In the genomic region with DNA sequence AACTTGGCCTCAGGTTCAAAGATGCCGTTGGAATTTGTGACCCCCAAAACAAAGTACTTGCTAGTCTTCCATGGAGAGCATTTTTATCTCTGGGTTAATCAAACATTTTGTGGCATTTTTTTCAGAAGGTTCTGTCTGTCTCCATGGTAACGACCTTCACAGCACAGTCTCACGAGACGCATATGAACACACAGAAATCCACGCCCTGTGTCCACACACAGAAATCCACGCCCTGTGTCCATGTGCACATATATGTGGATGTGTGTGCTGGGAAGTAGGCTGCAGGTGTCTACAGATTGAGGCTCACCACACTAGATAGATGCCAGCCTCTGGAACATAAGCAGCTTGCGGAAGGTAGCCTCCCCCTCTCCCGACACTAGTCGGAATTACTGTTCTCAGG, we compare ENCODE assay signal across 26 mouse cellular contexts.
DNase-seq lines count a peak whose midpoint lies in the region; ATAC-seq lines count a peak whose summit lies in the region.
"Had no signal": no experiment of that assay in that cellular context is flagged by ENCODE, and none has a peak within 500 bp of the region (broad histone marks: within the 10 kb centered on the region; RNA-seq: fewer than 3 reads in every experiment).

No protein-coding gene starts in this region.

- no peaks in the 10 kb centered on the region for H3K9me3 ChIP-seq in embryonic facial prominence, embryonic 11.5 days (replicated peaks; ENCODE audit: control insufficient read depth, low read length)
- no peaks in the 10 kb centered on the region for H3K9me3 ChIP-seq in embryonic facial prominence, embryonic 10.5 days
- no peaks in the 10 kb centered on the region for H3K9me3 ChIP-seq in hindbrain, embryonic 11.5 days (ENCODE audit: control insufficient read depth, low read length)
- H3K9me3 ChIP-seq in hindbrain, embryonic 10.5 days, result no peaks in the 10 kb centered on the region
- H3K9me3 ChIP-seq in midbrain, embryonic 14.5 days (ENCODE audit: control insufficient read depth, low read length), result no peaks in the 10 kb centered on the region
- no peaks in the 10 kb centered on the region for H3K9me3 ChIP-seq in midbrain, embryonic 11.5 days (ENCODE audit: control insufficient read depth, low read length)
- H3K9me3 ChIP-seq: embryonic facial prominence, embryonic 15.5 days; forebrain, embryonic 13.5 days; heart, embryonic 12.5 days; limb, embryonic 12.5 days; liver, embryonic 15.5 days had no signal

- no peak overlapping the region for H3K4me3 ChIP-seq in embryonic facial prominence, embryonic 11.5 days (ENCODE audit: low read depth, low read length)
- H3K4me3 ChIP-seq in embryonic facial prominence, embryonic 10.5 days, result no peak overlapping the region
- H3K4me3 ChIP-seq in hindbrain, embryonic 11.5 days (ENCODE audit: low read depth, low read length), result no peak overlapping the region
- no peak overlapping the region for H3K4me3 ChIP-seq in hindbrain, embryonic 10.5 days
- no peak overlapping the region for H3K4me3 ChIP-seq in midbrain, embryonic 14.5 days (replicated peaks; ENCODE audit: low read depth, low read length)
- no peak overlapping the region for H3K4me3 ChIP-seq in midbrain, embryonic 11.5 days (ENCODE audit: low read depth, low read length)
- H3K4me3 ChIP-seq: embryonic facial prominence, embryonic 15.5 days; forebrain, embryonic 13.5 days; heart, embryonic 12.5 days; left cerebral cortex, adult 2 months; limb, embryonic 12.5 days; liver, embryonic 15.5 days had no signal

- no peak overlapping the region for H3K4me2 ChIP-seq in embryonic facial prominence, embryonic 11.5 days (ENCODE audit: low read depth, low read length)
- no peak overlapping the region for H3K4me2 ChIP-seq in hindbrain, embryonic 11.5 days (replicated peaks; ENCODE audit: low read depth, low read length)
- H3K4me2 ChIP-seq in midbrain, embryonic 14.5 days (ENCODE audit: low read length), result no peak overlapping the region
- H3K4me2 ChIP-seq in midbrain, embryonic 11.5 days, result no peak overlapping the region
- H3K4me2 ChIP-seq: embryonic facial prominence, embryonic 15.5 days; forebrain, embryonic 13.5 days; heart, embryonic 12.5 days; limb, embryonic 12.5 days; liver, embryonic 15.5 days had no signal

- no peak for ATAC-seq in embryonic facial prominence, embryonic 11.5 days (replicated peaks; ENCODE audit: insufficient number of reproducible peaks, low FRiP score, low TSS enrichment, low read depth)
- ATAC-seq in hindbrain, embryonic 11.5 days (ENCODE audit: low FRiP score), result no peak
- no peak for ATAC-seq in midbrain, embryonic 14.5 days (ENCODE audit: low FRiP score, low TSS enrichment)
- ATAC-seq in midbrain, embryonic 11.5 days (ENCODE audit: low FRiP score), result no peak
- ATAC-seq: forebrain, embryonic 13.5 days; hindbrain, embryonic 16.5 days; intestine, embryonic 16.5 days had no signal

- DNase-seq in embryonic facial prominence, embryonic 11.5 days (ENCODE audit: low spot score), result peak; percentile 5
- DNase-seq in embryonic facial prominence, embryonic 10.5 days (ENCODE audit: low spot score), result no peak
- peak; percentile 11 for DNase-seq in hindbrain, embryonic 11.5 days (ENCODE audit: low spot score)
- no peak for DNase-seq in hindbrain, embryonic 10.5 days (ENCODE audit: low spot score)
- DNase-seq in midbrain, embryonic 14.5 days, result peak; percentile 50
- no peak for DNase-seq in midbrain, embryonic 11.5 days (ENCODE audit: low spot score, missing footprints)
- peak; percentile 30 for DNase-seq in induced T-regulatory cell, adult 2 months (ENCODE audit: low read depth)
- DNase-seq in kidney, adult 18-20 months, result no peak
- DNase-seq: adrenal gland, postnatal 10 days; cerebellum, adult 18-20 months; cerebellum, postnatal 10 days; gastrocnemius, postnatal 14 days; heart, postnatal 4 days; kidney, adult 9 months; kidney, postnatal 10 days; thymus, postnatal 4 days had no signal

- no peak overlapping the region for H3K27ac ChIP-seq in embryonic facial prominence, embryonic 11.5 days (replicated peaks; ENCODE audit: low read depth, low read length)
- no peak overlapping the region for H3K27ac ChIP-seq in embryonic facial prominence, embryonic 10.5 days (replicated peaks)
- H3K27ac ChIP-seq in hindbrain, embryonic 11.5 days (ENCODE audit: low read depth, low read length), result no peak overlapping the region
- no peak overlapping the region for H3K27ac ChIP-seq in hindbrain, embryonic 10.5 days
- H3K27ac ChIP-seq in midbrain, embryonic 14.5 days (replicated peaks; ENCODE audit: low read depth, low read length), result no peak overlapping the region
- no peak overlapping the region for H3K27ac ChIP-seq in midbrain, embryonic 11.5 days (ENCODE audit: low read depth, low read length)
- H3K27ac ChIP-seq: embryonic facial prominence, embryonic 15.5 days; forebrain, embryonic 13.5 days; left cerebral cortex, adult 2 months; limb, embryonic 12.5 days; liver, embryonic 15.5 days; macrophage had no signal

- H3K4me1 ChIP-seq in embryonic facial prominence, embryonic 11.5 days (ENCODE audit: control insufficient read depth, insufficient read depth, low read length), result no peaks in the 10 kb centered on the region
- peaks cover 1% of the 10 kb centered on the region; the same call in 1 of the 2 replicates for H3K4me1 ChIP-seq in embryonic facial prominence, embryonic 10.5 days
- no peaks in the 10 kb centered on the region for H3K4me1 ChIP-seq in hindbrain, embryonic 11.5 days (replicated peaks; ENCODE audit: control insufficient read depth, insufficient read depth, low read length)
- peaks cover 1% of the 10 kb centered on the region; the same call in 1 of the 2 replicates for H3K4me1 ChIP-seq in hindbrain, embryonic 10.5 days (replicated peaks)
- H3K4me1 ChIP-seq in midbrain, embryonic 14.5 days (ENCODE audit: control insufficient read depth, insufficient read depth, low read length), result no peaks in the 10 kb centered on the region
- no peaks in the 10 kb centered on the region for H3K4me1 ChIP-seq in midbrain, embryonic 11.5 days (ENCODE audit: control insufficient read depth, insufficient read depth, low read length)
- H3K4me1 ChIP-seq: forebrain, embryonic 13.5 days; liver, embryonic 15.5 days had no signal

- whole genome bisulfite sequencing in embryonic facial prominence, embryonic 11.5 days, result 85% methylated on average over 9 of the region's 9 CpGs
- 86% methylated on average over 9 of the region's 9 CpGs for WGBS in embryonic facial prominence, embryonic 10.5 days
- WGBS in hindbrain, embryonic 11.5 days, result 81% methylated on average over 9 of the region's 9 CpGs
- 86% methylated on average over 9 of the region's 9 CpGs for WGBS in hindbrain, embryonic 10.5 days
- 70% methylated on average over 9 of the region's 9 CpGs for WGBS in midbrain, embryonic 14.5 days
- WGBS in midbrain, embryonic 11.5 days, result 87% methylated on average over 9 of the region's 9 CpGs

- no peak overlapping the region for H3K9ac ChIP-seq in embryonic facial prominence, embryonic 11.5 days (replicated peaks; ENCODE audit: low read length)
- no peak overlapping the region for H3K9ac ChIP-seq in hindbrain, embryonic 11.5 days (ENCODE audit: low read depth, low read length)
- no peak overlapping the region for H3K9ac ChIP-seq in midbrain, embryonic 14.5 days (replicated peaks; ENCODE audit: low read length)
- no peak overlapping the region for H3K9ac ChIP-seq in midbrain, embryonic 11.5 days (ENCODE audit: low read length)
- H3K9ac ChIP-seq: embryonic facial prominence, embryonic 15.5 days; forebrain, embryonic 13.5 days; heart, embryonic 12.5 days; limb, embryonic 12.5 days; liver, embryonic 15.5 days had no signal

- H3K27me3 ChIP-seq in embryonic facial prominence, embryonic 11.5 days (ENCODE audit: control insufficient read depth, insufficient read depth, low read length), result no peaks in the 10 kb centered on the region
- H3K27me3 ChIP-seq in embryonic facial prominence, embryonic 10.5 days (replicated peaks; ENCODE audit: low read depth, poor library complexity, severe bottlenecking), result no peaks in the 10 kb centered on the region
- no peaks in the 10 kb centered on the region for H3K27me3 ChIP-seq in hindbrain, embryonic 11.5 days (ENCODE audit: control insufficient read depth, insufficient read depth, low read length)
- H3K27me3 ChIP-seq in hindbrain, embryonic 10.5 days (ENCODE audit: insufficient read depth, poor library complexity, severe bottlenecking), result no peaks in the 10 kb centered on the region
- no peaks in the 10 kb centered on the region for H3K27me3 ChIP-seq in midbrain, embryonic 14.5 days (ENCODE audit: control insufficient read depth, insufficient read depth, low read length)
- no peaks in the 10 kb centered on the region for H3K27me3 ChIP-seq in midbrain, embryonic 11.5 days (ENCODE audit: control insufficient read depth, insufficient read depth, low read length)
- H3K27me3 ChIP-seq: CH12.LX; embryonic facial prominence, embryonic 15.5 days; forebrain, embryonic 13.5 days; limb, embryonic 12.5 days; liver, embryonic 15.5 days had no signal

- H3K36me3 ChIP-seq in embryonic facial prominence, embryonic 11.5 days (replicated peaks; ENCODE audit: control insufficient read depth, insufficient read depth, low read depth, low read length), result no peaks in the 10 kb centered on the region
- H3K36me3 ChIP-seq in embryonic facial prominence, embryonic 10.5 days (replicated peaks), result no peaks in the 10 kb centered on the region
- no peaks in the 10 kb centered on the region for H3K36me3 ChIP-seq in hindbrain, embryonic 11.5 days (ENCODE audit: control insufficient read depth, insufficient read depth, low read length)
- no peaks in the 10 kb centered on the region for H3K36me3 ChIP-seq in hindbrain, embryonic 10.5 days
- no peaks in the 10 kb centered on the region for H3K36me3 ChIP-seq in midbrain, embryonic 14.5 days (ENCODE audit: control insufficient read depth, insufficient read depth, low read length)
- H3K36me3 ChIP-seq in midbrain, embryonic 11.5 days (ENCODE audit: control insufficient read depth, insufficient read depth, low read length), result no peaks in the 10 kb centered on the region
- H3K36me3 ChIP-seq: embryonic facial prominence, embryonic 15.5 days; heart, embryonic 12.5 days; limb, embryonic 12.5 days had no signal

Comparison
In these comparisons a context has a peak if more than half of its experiments do, and no peak if none do; other contexts are left out.
1. DNase-seq: peak in embryonic facial prominence, embryonic 11.5 days (single experiment), hindbrain, embryonic 11.5 days (single experiment), midbrain, embryonic 14.5 days (single experiment) and induced T-regulatory cell, adult 2 months (single experiment); none in embryonic facial prominence, embryonic 10.5 days (single experiment), hindbrain, embryonic 10.5 days (single experiment), midbrain, embryonic 11.5 days (single experiment) and kidney, adult 18-20 months (single experiment).